Mouse (Mus musculus): Measurements from ENCODE around the gene Arhgap11a. TPM values are rescaled to one million over a fixed set of nuclear protein-coding genes. Genes with fewer than 3 reads are reported as not detected.

The Arhgap11a gene
- polyA plus RNA-seq, 1 experiment from 2014 or later = 27.0 TPM

GRCm38 (mm10) chr2:113806851-113807577, 41.4 kb downstream of the Arhgap11a start:
- Histone ChIP-seq H3K9ac (no peak overlapping the region), H3K4me2 (replicated peaks) (no peak overlapping the region), H3K27me3 (no peaks in the 10 kb centered on the region), H3K4me3 (no peak overlapping the region), H3K4me1 (no peaks in the 10 kb centered on the region), H3K36me3 (no peaks in the 10 kb centered on the region), H3K9me3 (no peaks in the 10 kb centered on the region), H3K27ac (no peak overlapping the region)
- ATAC-seq (ENCODE audit: low FRiP score, low read depth) = no peak
- 63% methylated on average over 10 of the region's 10 CpGs for WGBS

- no peaks in the 10 kb centered on the region for H3K27me3 ChIP-seq
- H3K36me3 ChIP-seq = no peaks in the 10 kb centered on the region
- H3K9me3 ChIP-seq = no peaks in the 10 kb centered on the region
- 85% methylated on average over 4 of the region's 4 CpGs for whole genome bisulfite sequencing
- H3K4me2 ChIP-seq (replicated peaks) = no peak overlapping the region
- H3K4me1 ChIP-seq = peaks cover 2% of the 10 kb centered on the region; the same call in 1 of the 2 replicates
- no peak for ATAC-seq (ENCODE audit: low FRiP score, low read depth)
- no peak overlapping the region for H3K4me3 ChIP-seq
- no peak overlapping the region for H3K9ac ChIP-seq
- H3K27ac ChIP-seq = no peak overlapping the region
Measured at GRCm38 (mm10) chr2:113805765-113806164, 42.7 kb downstream of the Arhgap11a start.

- Histone ChIP-seq H3K9me3 (no peaks in the 10 kb centered on the region), H3K4me2 (replicated peaks) (no peak overlapping the region), H3K4me3 (no peak overlapping the region), H3K9ac (no peak overlapping the region), H3K36me3 (no peaks in the 10 kb centered on the region), H3K27ac (no peak overlapping the region), H3K4me1 (peaks cover 5% of the 10 kb centered on the region; the same call in 1 of the 2 replicates), H3K27me3 (no peaks in the 10 kb centered on the region)
- WGBS = 13% methylated on average over 1 of the region's 1 CpGs
- ATAC-seq (ENCODE audit: low FRiP score, low read depth) = no peak
Measured at GRCm38 (mm10) chr2:113803753-113804152, 44.7 kb downstream of the Arhgap11a start.

GRCm38 (mm10) chr2:113800846-113801245, 47.6 kb downstream of the Arhgap11a start:
- ATAC-seq (ENCODE audit: low FRiP score, low read depth) = no peak
- Histone ChIP-seq H3K4me2 (replicated peaks) (no peak overlapping the region), H3K36me3 (no peaks in the 10 kb centered on the region), H3K4me1 (peaks cover 9% of the 10 kb centered on the region), H3K27me3 (no peaks in the 10 kb centered on the region), H3K27ac (no peak overlapping the region), H3K4me3 (no peak overlapping the region), H3K9ac (no peak overlapping the region), H3K9me3 (no peaks in the 10 kb centered on the region)
- 29% methylated on average over 5 of the region's 5 CpGs for WGBS

- no peaks in the 10 kb centered on the region for H3K27me3 ChIP-seq
- H3K4me2 ChIP-seq (replicated peaks) = no peak overlapping the region
- no peaks in the 10 kb centered on the region for H3K9me3 ChIP-seq
- no peak for ATAC-seq (ENCODE audit: low FRiP score, low read depth)
- no peak overlapping the region for H3K27ac ChIP-seq
- 51% methylated on average over 13 of the region's 13 CpGs for WGBS
- no peak overlapping the region for H3K4me3 ChIP-seq
- H3K4me1 ChIP-seq = peaks cover 9% of the 10 kb centered on the region
- no peak overlapping the region for H3K9ac ChIP-seq
- H3K36me3 ChIP-seq = no peaks in the 10 kb centered on the region
Measured at GRCm38 (mm10) chr2:113798605-113799004, 49.9 kb downstream of the Arhgap11a start.

- H3K9ac ChIP-seq = no peak overlapping the region
- no peak overlapping the region for H3K4me2 ChIP-seq (replicated peaks)
- no peaks in the 10 kb centered on the region for H3K36me3 ChIP-seq
- peaks cover 4% of the 10 kb centered on the region; the same call in 1 of the 2 replicates for H3K4me1 ChIP-seq
- no peaks in the 10 kb centered on the region for H3K27me3 ChIP-seq
- whole genome bisulfite sequencing = 29% methylated on average over 4 of the region's 4 CpGs
- H3K9me3 ChIP-seq = no peaks in the 10 kb centered on the region
- ATAC-seq (ENCODE audit: low FRiP score, low read depth) = no peak
- H3K27ac ChIP-seq = no peak overlapping the region
- H3K4me3 ChIP-seq = no peak overlapping the region
Measured at GRCm38 (mm10) chr2:113795186-113795585, 53.3 kb downstream of the Arhgap11a start.

- no peaks in the 10 kb centered on the region for H3K27me3 ChIP-seq
- peaks cover 2% of the 10 kb centered on the region; the same call in 1 of the 2 replicates for H3K4me1 ChIP-seq
- ATAC-seq (ENCODE audit: low FRiP score, low read depth) = no peak
- H3K4me2 ChIP-seq (replicated peaks) = no peak overlapping the region
- H3K4me3 ChIP-seq = no peak overlapping the region
- no peaks in the 10 kb centered on the region for H3K36me3 ChIP-seq
- 90% methylated on average over 3 of the region's 3 CpGs for WGBS
- H3K9me3 ChIP-seq = no peaks in the 10 kb centered on the region
- no peak overlapping the region for H3K9ac ChIP-seq
- no peak overlapping the region for H3K27ac ChIP-seq
Measured at GRCm38 (mm10) chr2:113793521-113793920, 54.9 kb downstream of the Arhgap11a start.

- H3K27me3 ChIP-seq = no peaks in the 10 kb centered on the region
- no peaks in the 10 kb centered on the region for H3K9me3 ChIP-seq
- WGBS = 88% methylated on average over 4 of the region's 4 CpGs
- no peak overlapping the region for H3K27ac ChIP-seq
- H3K4me3 ChIP-seq = no peak overlapping the region
- no peaks in the 10 kb centered on the region for H3K4me1 ChIP-seq
- no peak overlapping the region for H3K9ac ChIP-seq
- H3K4me2 ChIP-seq (replicated peaks) = no peak overlapping the region
- H3K36me3 ChIP-seq = no peaks in the 10 kb centered on the region
- no peak for ATAC-seq (ENCODE audit: low FRiP score, low read depth)
Measured at GRCm38 (mm10) chr2:113788821-113789387, 59.6 kb downstream of the Arhgap11a start.

- Histone ChIP-seq H3K36me3 (no peaks in the 10 kb centered on the region), H3K4me3 (no peak overlapping the region), H3K27me3 (no peaks in the 10 kb centered on the region), H3K4me1 (no peaks in the 10 kb centered on the region), H3K27ac (no peak overlapping the region), H3K9ac (no peak overlapping the region), H3K9me3 (no peaks in the 10 kb centered on the region), H3K4me2 (replicated peaks) (no peak overlapping the region)
- WGBS = 85% methylated on average over 4 of the region's 4 CpGs
- ATAC-seq (ENCODE audit: low FRiP score, low read depth) = no peak
Measured at GRCm38 (mm10) chr2:113787882-113788281, 60.6 kb downstream of the Arhgap11a start.

- Histone ChIP-seq H3K36me3 (no peaks in the 10 kb centered on the region), H3K4me2 (replicated peaks) (no peak overlapping the region), H3K27me3 (no peaks in the 10 kb centered on the region), H3K4me3 (no peak overlapping the region), H3K4me1 (0 out of 2 replicates have a peak, but pooled peaks cover 5% of the 10 kb centered on the region), H3K9me3 (no peaks in the 10 kb centered on the region), H3K9ac (no peak overlapping the region), H3K27ac (no peak overlapping the region)
- 28% methylated on average over 3 of the region's 3 CpGs for WGBS
- no peak for ATAC-seq (ENCODE audit: low FRiP score, low read depth)
Measured at GRCm38 (mm10) chr2:113784851-113785250, 63.6 kb downstream of the Arhgap11a start.

GRCm38 (mm10) chr2:113781521-113781920, 66.9 kb downstream of the Arhgap11a start:
- no peaks in the 10 kb centered on the region for H3K27me3 ChIP-seq
- no peaks in the 10 kb centered on the region for H3K9me3 ChIP-seq
- H3K9ac ChIP-seq = no peak overlapping the region
- H3K36me3 ChIP-seq = no peaks in the 10 kb centered on the region
- no peak for ATAC-seq (ENCODE audit: low FRiP score, low read depth)
- 0 out of 2 replicates have a peak, but pooled peaks cover 5% of the 10 kb centered on the region for H3K4me1 ChIP-seq
- H3K27ac ChIP-seq = no peak overlapping the region
- no peak overlapping the region for H3K4me3 ChIP-seq
- no peak overlapping the region for H3K4me2 ChIP-seq (replicated peaks)
- 70% methylated on average over 4 of the region's 4 CpGs for WGBS

Data from limb, embryonic 13.5 days (tissue).